15 mouse cellular contexts compared by ENCODE assay signal in genomic region chr12:86102686-86103085, GRCm38 (mm10). TPM values are rescaled to one million over a fixed set of nuclear protein-coding genes. Genes with fewer than 3 reads are reported as not detected.
A peak's percentile ranks its signal among the peaks of the same experiment; 100 is the strongest.
DNase-seq lines count a peak whose midpoint lies in the region; ATAC-seq and TF ChIP-seq lines count a peak whose summit lies in the region.
"Had no signal": no experiment of that assay in that cellular context is flagged by ENCODE, and none has a peak within 500 bp of the region (broad histone marks: within the 10 kb centered on the region; RNA-seq: fewer than 3 reads in every experiment).

No protein-coding gene starts in this region.

- 0 out of 2 replicates have a peak, but pooled peaks cover 1% of the 10 kb centered on the region for H3K36me3 ChIP-seq in heart, embryonic 14.5 days (ENCODE audit: control insufficient read depth, insufficient read depth, low read length)
- H3K36me3 ChIP-seq in kidney, embryonic 16.5 days (ENCODE audit: insufficient read depth, low read length) = no peaks in the 10 kb centered on the region

- no peak overlapping the region for H3K9ac ChIP-seq in heart, embryonic 14.5 days (ENCODE audit: low read length)
- H3K9ac ChIP-seq in kidney, embryonic 16.5 days (replicated peaks; ENCODE audit: low read length) = no peak overlapping the region
- H3K9ac ChIP-seq: forebrain, embryonic 12.5 days; liver, embryonic 14.5 days; neural tube, embryonic 12.5 days had no signal

- H3K27me3 ChIP-seq in heart, embryonic 14.5 days (ENCODE audit: control insufficient read depth, insufficient read depth, low read length) = no peaks in the 10 kb centered on the region
- H3K27me3 ChIP-seq in kidney, embryonic 16.5 days (ENCODE audit: insufficient read depth, low read length) = no peaks in the 10 kb centered on the region
- H3K27me3 ChIP-seq: neural tube, embryonic 12.5 days had no signal

- 69% methylated on average over 8 of the region's 8 CpGs for WGBS in heart, embryonic 14.5 days
- 89% methylated on average over 8 of the region's 8 CpGs for WGBS in kidney, embryonic 16.5 days

- no peak for DNase-seq in heart, postnatal 36 days
- peak; percentile 52 for DNase-seq in kidney, adult 18-20 months
- peak; percentile 14 for DNase-seq in brain, embryonic 14.5 days (ENCODE audit: low read depth)
- DNase-seq in kidney, postnatal 25 days = peak; percentile 70 to 85
- DNase-seq in right cerebral cortex, adult 2 months (ENCODE audit: low spot score in 2 of 2) = no peak
- no peak for DNase-seq in embryo, embryonic 10 days (ENCODE audit: low spot score)
- DNase-seq: adrenal gland, postnatal 10 days; heart, adult 11 months; right cerebral cortex, postnatal 4 days; thymus, adult 2 months had no signal

- ATAC-seq in heart, embryonic 14.5 days (ENCODE audit: insufficient number of reproducible peaks, insufficient read depth, low FRiP score, low read depth) = no peak
- no peak for ATAC-seq in kidney, embryonic 16.5 days (ENCODE audit: low FRiP score, low TSS enrichment)

- TF ChIP-seq CTCF in brain, embryonic 14.5 days (IDR thresholded peaks at IDR 0.05; ENCODE audit: borderline replicate concordance, extremely low read depth, insufficient read depth, insufficient read length) = no peak

- H3K27ac ChIP-seq in heart, embryonic 14.5 days (replicated peaks in 1 of 2; ENCODE audit: control insufficient read depth in 1 of 2, insufficient read depth in 1 of 2, low read depth in 2 of 2, low read length in 2 of 2) = peak overlapping the region; percentile 59 to 99; a peak in 2 of 4 replicates
- no peak overlapping the region for H3K27ac ChIP-seq in kidney, embryonic 16.5 days (ENCODE audit: low read length)
- H3K27ac ChIP-seq: liver, embryonic 14.5 days; neural tube, embryonic 12.5 days had no signal

- peaks cover 38 to 46% of the 10 kb centered on the region in 2 experiments for H3K4me1 ChIP-seq in heart, embryonic 14.5 days (ENCODE audit: control insufficient read depth in 2 of 2, insufficient read depth in 2 of 2, low read length in 2 of 2)
- H3K4me1 ChIP-seq in kidney, embryonic 16.5 days (ENCODE audit: insufficient read depth, low read length) = peaks cover 20% of the 10 kb centered on the region

- no peak overlapping the region for H3K4me3 ChIP-seq in heart, embryonic 14.5 days (ENCODE audit: control insufficient read depth in 1 of 2, insufficient read depth in 1 of 2, low read depth in 1 of 2, low read length in 2 of 2)
- no peak overlapping the region for H3K4me3 ChIP-seq in kidney, embryonic 16.5 days (ENCODE audit: low read length)
- H3K4me3 ChIP-seq: forebrain, embryonic 12.5 days; neural tube, embryonic 12.5 days had no signal

- H3K9me3 ChIP-seq in heart, embryonic 14.5 days (ENCODE audit: control insufficient read depth, low read length) = no peaks in the 10 kb centered on the region
- no peaks in the 10 kb centered on the region for H3K9me3 ChIP-seq in kidney, embryonic 16.5 days (ENCODE audit: low read length)
- H3K9me3 ChIP-seq: forebrain, embryonic 12.5 days; neural tube, embryonic 12.5 days had no signal

- H3K4me2 ChIP-seq in heart, embryonic 14.5 days (ENCODE audit: low read length) = no peak overlapping the region
- H3K4me2 ChIP-seq in kidney, embryonic 16.5 days (replicated peaks; ENCODE audit: low read depth, low read length) = no peak overlapping the region
- H3K4me2 ChIP-seq: neural tube, embryonic 12.5 days had no signal

- intact Hi-C loops in heart, postnatal 36 days (cut with DNase I) = no loop called here

- TF ChIP-seq POLR2A in brain, embryonic 14.5 days (IDR thresholded peaks at IDR 0.05; ENCODE audit: borderline replicate concordance, extremely low read depth, insufficient read depth, insufficient read length, poor library complexity, severe bottlenecking) = no peak

RNA-seq across cellular contexts. Expression of gene Ift43, which starts 20.3 kb away (rescaled TPM):
- polyA plus RNA-seq in heart, embryonic 14.5 days (2014; fragmentation: Nextera tagmentation; extraction: Ambion mirVana) = 142 and 149 TPM in 2 replicates
- 10 to 100 TPM; 25.4 to 26.0 TPM for total RNA-seq in heart, postnatal 36 days (2021)
- polyA plus RNA-seq in kidney, embryonic 16.5 days (2015; fragmentation: Nextera tagmentation; extraction: Ambion mirVana) = 74.7 and 76.7 TPM in 2 replicates
- 37.5 and 46.5 TPM in 2 replicates for polyA plus RNA-seq in brain, embryonic 14.5 days (2012; rRNA removed)

RNA-seq across cellular contexts. Expression of gene Tgfb3, which starts 23.8 kb away (rescaled TPM):
- 14.7 and 15.1 TPM in 2 replicates for polyA plus RNA-seq in heart, embryonic 14.5 days (2014; fragmentation: Nextera tagmentation; extraction: Ambion mirVana)
- total RNA-seq in heart, postnatal 36 days (2021) = 10 to 100 TPM; 14.4 to 15.2 TPM
- 27.0 and 28.2 TPM in 2 replicates for polyA plus RNA-seq in kidney, embryonic 16.5 days (2015; fragmentation: Nextera tagmentation; extraction: Ambion mirVana)
- polyA plus RNA-seq in brain, embryonic 14.5 days (2012; rRNA removed) = 6.6 and 7.3 TPM in 2 replicates

Comparison
In these comparisons a context has a peak if more than half of its experiments do, and no peak if none do; other contexts are left out.
1. DNase-seq: peak in kidney, adult 18-20 months (single experiment), brain, embryonic 14.5 days (single experiment) and kidney, postnatal 25 days (2 of 2); none in heart, postnatal 36 days (0 of 2), right cerebral cortex, adult 2 months (0 of 2) and embryo, embryonic 10 days (single experiment).